Mouse (Mus musculus): ENCODE data around the gene Lrwd1.
"Not testable (repeated sequence)": the region's sequence is repeated elsewhere in the genome, so short reads cannot be mapped to it uniquely, and the experiment has no call there.

Gene Lrwd1

DNA sequence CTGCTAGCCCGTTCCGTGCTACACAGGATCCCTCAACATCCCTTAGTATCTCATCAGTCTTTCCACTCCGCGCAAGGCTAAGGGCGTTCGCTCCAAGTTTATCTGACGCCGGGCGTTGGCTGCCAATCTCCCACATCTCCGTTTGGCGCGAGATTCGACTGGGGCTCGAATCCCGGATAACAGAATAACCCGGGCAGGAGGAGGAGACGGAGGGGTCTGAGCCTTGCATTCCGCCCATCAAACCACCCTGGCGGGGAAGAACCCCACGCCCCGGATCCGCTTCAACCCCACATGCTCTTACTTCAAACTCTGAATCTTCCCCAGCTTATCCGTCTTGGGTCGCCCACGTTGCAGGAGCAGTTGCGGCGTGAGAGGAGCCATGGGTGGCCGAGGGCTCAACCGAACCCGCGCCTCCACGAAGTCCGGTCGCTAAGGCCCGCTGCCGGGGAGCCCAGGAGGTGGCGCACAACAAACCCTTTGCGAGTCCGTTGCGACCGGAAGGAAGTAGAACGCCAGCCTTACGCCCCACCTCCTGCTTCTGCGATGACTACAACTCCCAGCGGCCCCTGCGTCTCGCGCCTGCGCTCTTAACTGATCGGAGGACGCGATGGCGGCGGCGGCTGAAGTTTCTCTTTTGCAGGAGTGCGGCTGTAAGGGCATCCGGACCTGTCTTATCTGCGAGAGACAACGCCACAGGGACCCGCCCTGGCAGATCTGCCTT lies at the start of gene Lrwd1, which contains the start of gene Alkbh4:
TSS of gene Lrwd1 (minus strand) at position 504 of the 721 bp plus-strand sequence.
TSS of gene Alkbh4 (plus strand) at position 576 of the 721 bp plus-strand sequence.
- peak; percentile 98 for DNase-seq (ENCODE audit: low spot score)

DNA sequence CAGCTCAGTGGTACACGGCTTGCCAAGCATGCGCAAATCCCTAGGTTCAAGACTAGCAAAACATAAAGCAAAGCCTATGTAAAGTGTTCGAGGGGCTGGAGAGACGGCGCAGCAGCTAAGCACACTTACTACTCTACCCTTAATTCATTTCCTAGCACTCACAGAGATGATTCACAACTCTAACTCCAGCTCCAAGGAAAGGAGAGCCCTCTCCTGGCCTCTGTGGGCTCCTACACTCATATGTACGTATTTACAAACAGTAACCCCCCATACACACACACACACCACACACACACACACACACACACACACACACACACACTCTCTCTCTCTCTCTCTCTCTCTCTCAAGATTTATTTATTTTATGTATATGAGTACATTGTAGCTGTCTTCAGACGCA lies 47.9 kb upstream of the Lrwd1 start:
- no peak for DNase-seq (ENCODE audit: low spot score)

DNA sequence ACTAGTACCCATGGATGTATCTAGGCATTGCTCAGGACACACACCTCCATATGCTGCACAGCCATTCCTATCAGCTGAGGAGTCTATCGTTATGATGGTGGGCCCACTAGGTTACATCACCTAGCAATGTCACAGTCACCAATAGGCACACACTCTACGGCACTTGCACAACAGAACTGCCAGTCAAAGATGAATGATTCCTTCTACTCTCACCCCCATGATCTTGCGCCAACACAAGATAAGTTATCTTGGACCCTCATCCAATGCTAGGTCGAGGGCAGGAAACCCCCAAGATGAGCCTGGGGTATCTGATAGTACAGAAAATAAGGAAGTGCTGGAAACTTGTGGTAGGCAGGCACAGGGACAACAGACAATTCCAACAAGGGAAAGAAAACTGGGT lies 47.0 kb upstream of the Lrwd1 start:
- DNase-seq (ENCODE audit: low spot score) = no peak

DNA sequence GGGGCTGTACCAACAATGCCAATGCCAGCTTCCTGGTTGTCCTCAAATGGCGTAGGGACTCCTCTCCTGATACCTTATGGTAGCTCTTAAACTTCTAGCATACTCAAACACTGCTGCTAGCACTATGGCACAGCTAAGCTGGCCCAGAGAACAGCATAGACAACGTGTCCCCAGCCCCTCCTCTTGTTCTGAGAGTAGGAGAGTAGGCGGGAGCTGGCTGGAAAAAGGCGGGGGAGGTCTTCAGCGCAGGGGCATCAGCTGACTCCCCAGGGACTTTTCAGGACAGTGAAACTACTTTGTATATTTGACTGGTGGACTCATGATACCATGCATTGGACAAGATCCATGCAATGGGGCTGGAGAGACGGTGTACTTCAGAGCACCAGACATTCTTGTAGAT lies 46.2 kb upstream of the Lrwd1 start:
- DNase-seq (ENCODE audit: low spot score) = no peak

DNA sequence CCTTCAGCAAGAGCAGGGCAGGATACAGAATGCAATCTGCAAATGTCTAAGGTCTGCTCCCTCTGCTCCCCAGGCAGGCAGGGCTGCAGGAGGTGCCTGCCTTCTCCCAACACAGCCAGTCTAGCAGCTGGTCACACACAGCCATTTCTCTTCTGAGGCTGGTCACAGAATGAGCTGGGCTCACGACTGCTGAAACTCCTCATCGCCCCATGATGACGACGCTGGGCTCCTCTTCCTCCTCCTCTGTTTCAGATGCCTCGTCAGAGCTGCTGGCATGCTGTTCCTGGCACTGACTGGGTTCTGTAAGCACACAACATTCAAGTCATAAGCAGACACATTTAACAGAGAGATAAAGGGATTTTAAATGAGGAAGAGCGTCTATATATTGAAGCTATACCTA lies 45.3 kb upstream of the Lrwd1 start:
- DNase-seq (ENCODE audit: low spot score) = no peak

DNA sequence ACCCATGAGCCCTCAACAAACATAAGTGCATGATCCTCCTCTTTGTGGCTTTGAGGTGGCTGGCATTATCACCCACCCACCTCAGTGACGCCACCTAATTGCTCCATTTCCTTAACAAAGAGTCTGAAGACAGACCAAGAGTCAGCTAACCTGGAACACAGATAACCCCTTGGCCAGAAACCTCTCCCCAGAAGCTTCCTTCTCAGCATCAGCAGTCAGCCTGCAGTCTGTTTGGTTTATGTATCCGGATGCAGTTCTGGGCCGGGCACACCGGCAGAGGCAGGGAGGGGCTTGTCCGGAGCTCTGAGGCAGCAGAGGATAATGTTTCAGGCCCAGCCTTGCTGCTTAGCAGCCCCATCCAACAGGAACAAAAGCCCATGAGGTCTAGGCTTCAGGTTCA lies 43.7 kb upstream of the Lrwd1 start:
- no peak for DNase-seq (ENCODE audit: low spot score)

DNA sequence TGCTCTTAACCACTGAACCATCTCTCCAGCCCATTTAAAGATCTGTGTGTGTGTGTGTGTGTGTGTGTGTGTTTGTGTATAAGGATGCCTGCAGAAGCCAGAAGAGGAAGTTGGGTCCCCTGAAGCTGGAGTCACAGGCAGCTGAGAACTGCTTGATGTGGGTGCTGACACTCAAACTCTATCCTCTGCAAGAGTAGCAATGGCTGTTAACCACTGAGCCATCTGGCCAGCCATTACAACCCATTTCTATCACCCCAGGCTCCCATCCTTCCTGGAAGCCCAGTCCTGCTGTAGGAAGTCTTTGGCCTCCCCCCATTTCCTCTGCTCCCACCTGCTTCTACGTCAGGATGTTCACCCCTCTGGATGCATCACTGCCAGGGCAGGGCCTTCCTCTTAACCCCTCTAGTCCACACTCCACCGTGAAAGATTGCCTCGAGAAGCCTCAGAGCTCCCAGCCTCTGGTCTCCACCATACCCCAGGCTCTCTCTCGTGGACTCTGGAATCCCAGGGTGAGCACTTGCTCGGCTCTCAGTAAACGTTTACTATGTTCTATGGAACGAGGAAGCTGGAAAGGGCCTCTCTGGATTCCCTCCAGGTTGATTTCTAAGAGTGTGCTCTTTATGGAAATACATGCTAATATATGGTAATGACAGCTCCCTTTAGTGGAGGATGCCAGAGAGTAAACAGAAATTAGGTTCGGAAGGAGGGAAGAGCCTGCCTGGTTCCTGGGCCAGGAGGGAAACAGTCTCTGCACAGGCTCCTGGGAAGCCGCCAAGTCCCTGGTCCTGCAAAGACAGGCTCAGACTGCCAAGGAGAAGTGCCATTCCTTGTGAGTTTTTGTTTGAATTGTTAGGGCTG lies 38.0 kb upstream of the Lrwd1 start:
- DNase-seq (ENCODE audit: low spot score) = peak; percentile 93

DNA sequence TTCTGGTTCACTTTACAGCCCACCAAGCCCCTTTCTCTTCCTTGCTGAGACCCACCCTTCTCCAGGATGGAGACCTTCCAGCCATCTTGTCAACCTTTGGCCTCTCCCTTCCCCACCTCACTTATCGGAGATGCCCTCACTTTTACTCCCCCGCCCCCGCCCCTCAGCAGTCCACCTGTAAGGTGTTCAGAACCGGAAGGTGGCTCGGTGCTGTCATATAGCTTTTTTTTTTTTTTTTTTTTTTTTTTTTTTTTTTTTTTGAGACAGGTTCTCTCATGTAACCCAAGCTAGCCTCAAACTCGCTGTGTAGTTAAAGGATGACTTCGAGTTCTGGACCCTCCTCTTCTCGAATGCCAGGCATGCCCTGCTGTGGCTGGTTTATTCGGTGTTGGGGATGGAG lies 37.1 kb upstream of the Lrwd1 start:
- DNase-seq (ENCODE audit: low spot score) = no peak

DNA sequence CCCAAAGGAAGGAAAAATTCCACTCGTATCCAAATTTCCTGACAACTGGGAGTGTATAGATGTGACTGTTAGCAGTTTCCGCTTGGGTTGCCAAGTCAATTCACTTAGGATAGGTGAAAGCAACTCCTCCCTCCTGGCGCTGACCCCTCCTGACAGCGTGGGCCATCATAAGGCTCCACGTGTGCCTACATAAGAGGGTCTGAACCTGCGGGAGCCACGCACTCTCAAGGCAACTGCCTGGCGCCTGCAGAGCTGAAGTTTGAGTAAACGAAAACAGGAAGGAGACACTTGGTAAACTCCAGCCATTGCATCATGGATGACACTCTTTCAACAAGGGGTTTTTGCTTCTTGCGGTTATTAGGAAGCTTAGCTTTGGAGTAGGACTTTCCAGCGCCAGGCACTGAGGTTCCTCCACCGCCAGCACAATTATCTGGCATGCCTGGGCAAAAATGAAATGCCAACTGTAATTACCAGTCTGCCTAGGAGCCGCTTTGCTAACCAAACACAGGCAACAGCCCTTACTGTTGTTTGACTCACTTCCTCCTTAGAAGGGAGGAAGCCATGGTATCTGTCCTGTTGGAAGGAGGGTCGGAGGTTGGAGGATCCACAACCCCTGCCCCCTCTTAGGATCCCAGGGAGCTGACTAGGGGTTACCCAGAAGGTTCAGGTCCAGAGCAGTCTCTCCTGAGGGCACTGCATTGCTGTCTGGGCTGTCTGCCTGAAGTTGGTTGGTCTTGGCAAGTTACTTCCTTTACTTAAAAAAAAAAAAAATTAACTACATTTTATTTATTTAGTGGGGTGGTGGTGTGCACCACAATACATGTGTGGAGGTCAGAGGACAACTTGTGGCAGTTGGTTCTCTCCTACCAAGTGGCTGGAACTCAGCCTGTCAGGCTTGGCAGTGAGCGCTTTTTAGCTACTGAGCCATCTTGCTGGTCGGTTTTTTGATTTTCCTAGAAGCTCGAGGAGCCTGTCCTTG lies 35.8 kb upstream of the Lrwd1 start:
- DNase-seq (ENCODE audit: low spot score) = peak; percentile 39

DNA sequence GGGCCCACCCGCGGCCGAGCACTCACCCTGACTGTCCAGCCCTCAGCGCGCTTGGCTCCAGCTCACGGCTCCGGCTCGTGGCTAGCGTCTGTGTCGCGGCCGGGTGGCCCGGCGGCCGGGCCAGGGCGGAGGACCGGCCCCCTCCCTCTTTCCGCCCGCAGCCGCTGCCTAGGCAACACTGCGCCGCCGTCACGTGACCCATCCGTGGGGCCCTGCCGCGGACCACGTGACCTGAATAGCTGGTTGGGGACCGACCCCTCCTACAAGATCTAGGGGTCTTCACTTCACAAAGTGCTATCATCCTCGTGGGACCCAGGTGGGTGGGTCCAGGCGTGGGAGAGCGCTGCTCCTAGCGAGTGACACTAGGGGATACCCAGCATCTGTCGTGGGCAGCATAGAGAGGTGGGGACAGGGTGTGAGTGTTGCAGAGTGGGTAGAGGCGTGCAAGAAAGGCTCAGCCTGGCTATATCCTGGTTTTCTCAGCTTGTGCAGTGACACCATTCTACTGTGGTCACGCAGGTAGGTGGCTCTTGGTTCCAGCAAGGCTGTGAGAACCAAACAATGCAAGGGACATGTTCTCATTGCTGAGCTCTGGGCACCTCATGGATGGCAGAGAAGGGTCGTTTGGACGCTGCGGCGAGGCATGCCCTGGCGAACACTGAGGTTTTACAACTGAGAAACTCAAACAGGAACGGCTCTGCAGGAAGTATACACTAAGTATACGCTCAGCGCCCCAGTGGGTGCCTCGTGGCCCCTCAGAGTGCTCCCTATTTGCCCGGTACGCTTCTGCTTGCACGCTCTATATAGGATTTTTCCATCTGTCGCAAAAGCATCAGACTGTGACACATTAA lies 34.9 kb upstream of the Lrwd1 start, which contains the start of gene Orai2:
TSS of gene Orai2 (minus strand) at position 202 of the 851 bp plus-strand sequence.
- DNase-seq (ENCODE audit: low spot score) = peak; percentile 86

DNA sequence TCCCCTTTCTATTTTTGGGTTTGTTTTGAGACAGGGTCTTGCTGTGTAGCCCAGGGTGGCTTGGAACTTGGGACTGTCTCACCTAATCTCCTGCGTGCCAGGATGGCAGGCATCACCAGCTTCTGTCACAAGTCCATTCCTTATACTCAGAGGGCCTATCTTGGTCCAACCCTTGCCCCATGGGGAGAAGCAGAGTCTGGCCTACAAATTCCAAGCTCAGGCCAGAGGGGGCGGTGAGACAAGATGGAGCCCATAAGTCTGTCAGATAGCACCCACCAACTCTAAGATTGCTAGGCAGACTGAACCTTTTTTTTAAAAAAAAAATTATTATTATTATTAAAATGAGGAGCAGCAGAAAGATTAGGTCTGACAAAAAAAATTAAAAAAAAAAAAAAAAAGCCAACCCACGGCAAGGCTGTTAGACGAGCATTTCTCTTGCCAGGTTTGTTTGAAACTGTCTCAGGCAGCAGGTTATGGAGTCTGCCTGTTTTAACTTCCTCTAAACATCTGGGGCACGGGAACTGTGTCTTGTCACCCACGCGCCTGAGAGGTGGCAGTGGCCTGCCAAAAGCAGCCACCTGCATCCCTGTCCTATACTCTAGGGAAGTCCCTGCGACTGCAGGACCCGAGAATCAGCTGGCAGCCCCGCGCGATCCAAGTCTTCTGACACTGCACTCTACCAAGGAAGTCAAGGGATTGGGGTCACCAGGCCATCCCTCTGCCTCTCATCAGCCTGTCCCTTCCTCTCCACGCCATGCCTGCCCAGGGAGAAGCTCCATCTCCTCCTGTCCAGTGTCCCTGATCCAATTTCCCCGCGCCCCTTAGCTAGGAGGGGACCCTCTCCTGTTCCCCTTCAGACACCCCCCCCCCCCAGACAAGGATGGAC lies 34.0 kb upstream of the Lrwd1 start:
- DNase-seq (ENCODE audit: low spot score) = peak; percentile 53

DNA sequence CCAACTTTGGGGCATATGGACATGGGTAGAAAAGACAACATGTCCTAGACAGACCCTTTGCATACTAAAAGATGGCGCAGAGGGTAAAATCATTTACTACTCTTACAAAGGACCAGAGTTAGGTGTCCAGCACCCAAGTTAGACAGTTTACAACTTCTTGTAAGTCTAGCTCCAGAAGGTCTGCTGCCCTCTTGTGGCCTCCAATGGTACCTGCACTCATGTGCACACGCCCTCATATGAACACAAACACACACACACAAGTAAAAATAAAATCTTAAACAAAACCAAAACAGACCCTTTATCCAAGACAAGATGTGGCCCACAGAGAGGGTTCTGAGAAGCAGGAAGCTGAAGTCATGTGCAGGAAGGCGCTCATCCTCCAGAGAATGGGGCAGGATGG lies 32.2 kb upstream of the Lrwd1 start:
- no peak for DNase-seq (ENCODE audit: low spot score)

DNA sequence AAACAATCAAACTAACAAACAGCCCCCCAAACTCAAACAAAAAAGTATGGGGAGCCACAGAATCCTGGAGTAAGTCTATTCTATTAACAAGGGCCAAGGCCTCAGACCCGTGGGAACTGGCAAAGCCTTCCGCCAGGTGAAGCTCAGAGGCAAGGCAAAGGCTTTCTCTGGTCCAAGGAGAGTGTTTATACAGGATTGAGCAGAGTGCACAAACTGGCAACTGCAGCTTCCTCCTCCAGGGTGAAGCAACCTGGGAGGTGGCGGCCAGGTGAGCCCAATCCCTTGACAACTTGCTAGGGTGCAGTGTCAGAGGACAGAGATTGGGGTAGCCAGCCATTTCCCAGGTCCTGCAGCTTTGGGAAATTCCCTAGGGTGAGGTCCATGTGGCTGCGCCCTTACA lies 31.4 kb upstream of the Lrwd1 start:
- DNase-seq (ENCODE audit: low spot score) = peak; percentile 39

DNA sequence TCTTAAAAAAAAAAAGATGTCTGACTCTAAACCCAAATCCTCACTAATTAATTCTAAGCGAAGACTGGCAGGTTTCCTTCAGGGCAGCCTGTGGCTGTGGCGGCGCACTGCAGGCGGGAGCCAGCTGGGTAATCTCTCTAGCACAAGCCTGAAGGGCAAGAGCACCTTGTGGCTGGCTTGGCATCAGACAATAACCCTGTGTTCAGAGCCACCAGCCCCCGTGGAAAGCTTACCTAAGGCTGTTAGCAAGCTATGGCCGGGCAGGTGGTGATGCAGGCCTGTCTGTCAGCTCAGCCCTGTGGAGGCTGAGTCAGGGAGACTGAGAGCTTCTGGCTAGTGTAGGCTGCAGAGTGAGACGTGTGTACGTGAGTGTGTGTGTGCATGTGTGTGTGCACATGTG lies 29.4 kb upstream of the Lrwd1 start:
- DNase-seq (ENCODE audit: low spot score) = no peak

DNA sequence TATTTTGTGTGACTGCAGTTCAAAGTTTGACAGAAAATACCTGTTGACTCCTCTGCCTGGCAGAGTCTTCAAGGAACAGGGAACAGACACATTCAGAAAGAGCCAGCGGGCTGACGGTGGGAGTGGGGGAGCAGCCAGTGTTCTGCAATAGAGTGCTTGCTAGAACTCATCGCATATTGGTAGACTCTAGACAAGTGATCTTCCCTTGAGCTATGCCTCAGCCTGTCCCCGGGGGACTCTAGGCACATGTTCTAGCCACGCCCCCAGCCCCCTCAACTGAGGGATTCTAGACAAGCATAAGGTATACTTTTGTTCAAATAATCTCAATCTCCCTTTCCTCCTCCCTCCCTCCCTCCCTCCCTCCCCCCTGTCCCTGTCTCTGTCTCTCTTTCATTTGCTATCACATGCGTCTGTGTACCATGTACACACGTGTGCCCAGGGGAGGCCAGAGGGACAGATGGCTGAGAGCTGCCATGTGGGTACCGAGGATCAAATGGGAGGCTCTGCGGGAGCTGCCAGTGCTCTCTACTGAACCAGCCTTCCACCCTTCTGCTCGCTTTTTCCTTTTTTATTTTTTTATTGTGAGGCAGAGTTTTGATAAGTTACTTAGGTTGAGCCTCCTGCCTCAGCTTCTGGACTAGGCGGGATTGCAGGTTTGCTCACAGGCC lies 28.1 kb upstream of the Lrwd1 start:
- no peak for DNase-seq (ENCODE audit: low spot score)

DNA sequence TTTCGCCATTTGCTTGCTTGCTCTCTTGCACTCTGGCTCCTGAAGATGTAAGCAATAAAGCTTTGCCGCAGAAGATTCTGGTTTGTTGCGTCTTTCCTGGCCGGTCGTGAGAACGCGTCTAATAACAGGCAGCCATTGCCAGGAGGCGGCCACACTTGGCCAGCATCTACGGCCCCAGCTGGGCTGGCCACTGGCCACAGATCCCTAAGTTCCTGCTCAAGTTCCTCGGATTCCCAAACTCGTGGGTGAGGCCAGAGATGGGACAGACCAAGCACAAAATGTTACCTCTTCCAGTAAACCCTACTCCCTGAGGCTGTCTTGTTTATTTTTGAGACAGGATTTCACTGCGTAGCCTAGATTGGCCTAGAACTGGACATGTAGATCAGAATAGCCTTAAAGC lies 24.2 kb upstream of the Lrwd1 start:
- peak; percentile 56 for DNase-seq (ENCODE audit: low spot score)

DNA sequence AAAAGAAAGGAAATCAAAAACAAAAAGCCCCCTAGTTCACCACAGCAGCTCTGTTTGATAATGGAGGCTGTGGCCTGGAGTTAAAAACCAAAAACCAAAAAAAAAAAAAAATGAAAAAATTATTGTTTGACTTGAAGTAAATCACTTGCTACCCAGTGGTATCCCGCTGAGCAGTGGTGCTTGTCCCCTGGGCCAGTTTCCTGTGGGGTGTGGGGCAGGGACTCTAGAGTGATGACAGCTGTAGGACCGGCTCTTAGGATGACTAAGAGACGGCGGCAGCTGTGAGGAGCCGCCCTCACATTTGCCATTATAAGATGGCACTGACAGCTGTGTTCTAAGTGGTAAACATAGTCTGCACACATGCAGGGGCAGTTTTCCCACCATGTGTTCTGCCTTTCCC lies 19.5 kb upstream of the Lrwd1 start:
- DNase-seq (ENCODE audit: low spot score) = no peak

DNA sequence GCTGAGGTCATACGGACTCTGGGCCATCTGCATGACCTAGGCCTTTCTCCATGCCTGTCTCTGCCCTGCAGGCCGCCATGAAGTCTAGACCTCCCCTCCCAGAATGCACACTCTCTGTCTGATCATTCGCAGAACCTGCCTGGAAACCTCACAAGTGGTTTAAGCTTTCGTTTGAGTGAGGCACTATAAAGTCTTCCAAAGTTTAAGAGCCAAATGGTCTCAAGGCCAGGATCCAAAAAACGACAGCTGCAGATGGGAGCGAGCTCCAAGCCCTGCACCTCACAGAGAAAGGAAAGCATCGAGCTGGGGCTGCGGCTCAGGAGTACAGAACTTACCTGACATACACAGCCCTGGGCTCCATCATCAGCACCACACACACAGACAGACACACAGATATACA lies 16.5 kb upstream of the Lrwd1 start:
- no peak for DNase-seq (ENCODE audit: low spot score)

DNA sequence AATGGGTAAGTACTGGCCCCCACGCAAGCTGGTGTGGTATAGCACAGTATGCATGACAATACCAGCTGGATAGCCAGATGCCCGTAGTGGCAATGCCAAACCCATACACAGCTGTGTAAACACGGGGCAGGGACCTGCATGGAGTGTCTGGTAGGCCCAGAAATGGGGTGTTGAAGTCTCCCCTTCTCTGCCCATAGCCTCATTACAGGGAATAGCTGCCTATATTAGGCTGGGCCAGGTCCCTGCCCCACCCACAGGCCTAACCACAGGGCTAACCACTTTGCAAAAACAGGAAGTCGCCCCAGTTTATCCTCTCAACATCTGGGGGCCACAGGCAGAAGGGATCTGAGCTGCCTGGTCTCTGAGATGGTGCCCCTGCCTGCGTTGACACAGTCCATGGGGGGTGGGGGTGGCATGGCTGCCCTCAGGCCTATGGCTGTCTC lies 13.3 kb upstream of the Lrwd1 start:
- DNase-seq (ENCODE audit: low spot score) = not testable (repeated sequence)
